ENCODE assay signal across 26 mouse cellular contexts in the genomic region with DNA sequence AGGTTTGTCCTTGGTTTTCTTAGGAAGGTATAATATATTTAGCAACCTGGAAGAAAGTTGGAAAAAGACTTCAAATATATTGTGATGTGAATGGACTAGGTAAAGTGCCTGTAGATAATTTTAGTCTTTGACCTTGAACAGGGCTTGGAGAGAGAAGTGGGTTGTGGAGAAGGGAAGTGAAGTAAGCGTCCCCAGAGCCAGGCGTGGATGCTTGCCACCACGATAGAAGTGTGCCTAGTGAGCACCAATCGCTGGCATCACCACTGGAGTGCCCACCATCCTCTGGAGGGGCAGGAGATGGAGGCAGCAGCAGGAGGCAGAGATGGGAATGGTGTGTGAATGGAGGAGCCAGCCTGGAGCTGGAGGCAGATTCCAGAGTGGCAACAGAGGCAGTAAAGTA. TPM values are rescaled to one million over a fixed set of nuclear protein-coding genes. Genes with fewer than 3 reads are reported as not detected.
DNase-seq lines count a peak whose midpoint lies in the region; ATAC-seq lines count a peak whose summit lies in the region.
"Had no signal": no experiment of that assay in that cellular context is flagged by ENCODE, and none has a peak within 500 bp of the region (broad histone marks: within the 10 kb centered on the region; RNA-seq: fewer than 3 reads in every experiment).

No protein-coding gene starts in this region.

- peaks cover 4% of the 10 kb centered on the region for H3K9me3 ChIP-seq in heart, embryonic 10.5 days
- H3K9me3 ChIP-seq in hindbrain, embryonic 11.5 days (ENCODE audit: control insufficient read depth, low read length), result no peaks in the 10 kb centered on the region
- H3K9me3 ChIP-seq: embryonic facial prominence, embryonic 12.5 days; heart, embryonic 15.5 days had no signal

- peak; percentile 88 for ATAC-seq in megakaryocyte, adult 5-6 weeks (ENCODE audit: poor library complexity, severe bottlenecking)
- 0 out of 2 replicates have a peak, but pooled peaks have one; percentile 35 for ATAC-seq in monocyte, adult 5-6 weeks (replicated peaks; ENCODE audit: insufficient number of reproducible peaks, low FRiP score, low TSS enrichment, poor library complexity, severe bottlenecking)
- no peak for ATAC-seq in CD4-positive, CD25-positive, alpha-beta regulatory T cell, adult 4 months
- no peak for ATAC-seq in hindbrain, embryonic 11.5 days (ENCODE audit: low FRiP score)
- ATAC-seq: activated CD4-positive, CD25-positive, alpha-beta regulatory T cell, adult 4 months; forebrain, embryonic 14.5 days; hindbrain, postnatal 0 days; inflammation-experienced regulatory T-cells, adult 6 months had no signal

- H3K27ac ChIP-seq in heart, embryonic 10.5 days, result no peak overlapping the region
- no peak overlapping the region for H3K27ac ChIP-seq in hindbrain, embryonic 11.5 days (ENCODE audit: low read depth, low read length)
- H3K27ac ChIP-seq: embryonic facial prominence, embryonic 12.5 days; embryonic facial prominence, embryonic 15.5 days; heart, embryonic 15.5 days; hindbrain, embryonic 10.5 days; hindbrain, embryonic 14.5 days; hindbrain, postnatal 0 days had no signal

- H3K4me1 ChIP-seq in heart, embryonic 10.5 days, result no peaks in the 10 kb centered on the region
- no peaks in the 10 kb centered on the region for H3K4me1 ChIP-seq in hindbrain, embryonic 11.5 days (replicated peaks; ENCODE audit: control insufficient read depth, insufficient read depth, low read length)
- H3K4me1 ChIP-seq: embryonic facial prominence, embryonic 12.5 days; embryonic facial prominence, embryonic 15.5 days; heart, embryonic 12.5 days; heart, embryonic 15.5 days; hindbrain, embryonic 10.5 days had no signal

- no peak overlapping the region for H3K4me3 ChIP-seq in heart, embryonic 10.5 days
- H3K4me3 ChIP-seq in hindbrain, embryonic 11.5 days (ENCODE audit: low read depth, low read length), result no peak overlapping the region
- H3K4me3 ChIP-seq: embryonic facial prominence, embryonic 12.5 days; embryonic facial prominence, embryonic 15.5 days; heart, embryonic 12.5 days; heart, embryonic 15.5 days; hindbrain, embryonic 10.5 days had no signal

- H3K36me3 ChIP-seq in heart, embryonic 10.5 days, result no peaks in the 10 kb centered on the region
- H3K36me3 ChIP-seq in hindbrain, embryonic 11.5 days (ENCODE audit: control insufficient read depth, insufficient read depth, low read length), result no peaks in the 10 kb centered on the region
- H3K36me3 ChIP-seq: embryonic facial prominence, embryonic 12.5 days; embryonic facial prominence, embryonic 15.5 days; heart, embryonic 12.5 days; heart, embryonic 15.5 days; hindbrain, embryonic 10.5 days had no signal

- H3K4me2 ChIP-seq in hindbrain, embryonic 11.5 days (replicated peaks; ENCODE audit: low read depth, low read length), result no peak overlapping the region
- H3K4me2 ChIP-seq: embryonic facial prominence, embryonic 12.5 days; embryonic facial prominence, embryonic 15.5 days; heart, embryonic 12.5 days; heart, embryonic 15.5 days; hindbrain, embryonic 14.5 days had no signal

- 80% methylated on average over 4 of the region's 4 CpGs for WGBS in heart, embryonic 10.5 days
- WGBS in hindbrain, embryonic 11.5 days, result 86% methylated on average over 4 of the region's 4 CpGs

- no peaks in the 10 kb centered on the region for H3K27me3 ChIP-seq in heart, embryonic 10.5 days (ENCODE audit: insufficient read depth, poor library complexity, severe bottlenecking)
- H3K27me3 ChIP-seq in hindbrain, embryonic 11.5 days (ENCODE audit: control insufficient read depth, insufficient read depth, low read length), result no peaks in the 10 kb centered on the region
- H3K27me3 ChIP-seq: embryonic facial prominence, embryonic 12.5 days; embryonic facial prominence, embryonic 15.5 days; heart, embryonic 12.5 days; heart, embryonic 15.5 days had no signal

- peak; percentile 72 for DNase-seq in heart, embryonic 10.5 days (ENCODE audit: low spot score)
- DNase-seq in heart, adult 11 months, result no peak
- DNase-seq in hindbrain, embryonic 11.5 days (ENCODE audit: low spot score), result no peak
- no peak for DNase-seq in adrenal gland, adult 2 months
- DNase-seq: adrenal gland, postnatal 10 days; adrenal gland, postnatal 36 days; B cell, adult 2 months; cerebellum, adult 18-20 months; cerebellum, adult 9-10 months; cerebellum, postnatal 14 days; gastrocnemius, postnatal 25 days; heart, postnatal 10 days; heart, postnatal 36 days had no signal

- H3K9ac ChIP-seq in hindbrain, embryonic 11.5 days (ENCODE audit: low read depth, low read length), result no peak overlapping the region
- H3K9ac ChIP-seq: embryonic facial prominence, embryonic 12.5 days; embryonic facial prominence, embryonic 15.5 days; heart, embryonic 12.5 days; heart, embryonic 15.5 days; hindbrain, embryonic 14.5 days had no signal

RNA-seq across cellular contexts. Expression of a gene that starts 7.0 kb away (rescaled TPM):
- polyA plus RNA-seq in heart, embryonic 10.5 days (2016; fragmentation: Nextera tagmentation; extraction: Ambion mirVana), result 11.5 and 13.2 TPM in 2 replicates
- total RNA-seq in megakaryocyte, adult 5-6 weeks (2015), result 98.8 and 99.9 TPM in 2 replicates
- total RNA-seq in megakaryocyte, adult 5-6 weeks (2017), result 69.8 and 75.7 TPM in 2 replicates
- 93.7 to 108 TPM (median 100 TPM) in 3 replicates for total RNA-seq in monocyte, adult 5-6 weeks (2017)
- polyA plus RNA-seq in CD4-positive, CD25-positive, alpha-beta regulatory T cell, adult 4 months (2017; shearing (Covaris generic)), result 10 to 100 TPM; 40.6 to 63.2 TPM
- polyA plus RNA-seq in hindbrain, embryonic 11.5 days (2014; fragmentation: Nextera tagmentation; extraction: Ambion mirVana), result 21.2 and 23.9 TPM in 2 replicates
- 10 to 100 TPM; 27.0 to 53.8 TPM for total RNA-seq in adrenal gland, adult 2 months (2021)
- 19.6 and 22.5 TPM in 2 replicates for polyA plus RNA-seq in adrenal gland, adult 2 months (2012; rRNA removed)

Comparison
In these comparisons a context has a peak if more than half of its experiments do, and no peak if none do; other contexts are left out.
1. ATAC-seq: peak in megakaryocyte, adult 5-6 weeks (single experiment) and monocyte, adult 5-6 weeks (single experiment); none in CD4-positive, CD25-positive, alpha-beta regulatory T cell, adult 4 months (single experiment) and hindbrain, embryonic 11.5 days (single experiment).